Mouse (Mus musculus): ENCODE measurements around the gene Gins2. TPM values are rescaled to one million over a fixed set of nuclear protein-coding genes. Genes with fewer than 3 reads are reported as not detected.

Gins2 gene
- total RNA-seq, 1 experiment from 2014 or later, result 22.9 TPM

DNA sequence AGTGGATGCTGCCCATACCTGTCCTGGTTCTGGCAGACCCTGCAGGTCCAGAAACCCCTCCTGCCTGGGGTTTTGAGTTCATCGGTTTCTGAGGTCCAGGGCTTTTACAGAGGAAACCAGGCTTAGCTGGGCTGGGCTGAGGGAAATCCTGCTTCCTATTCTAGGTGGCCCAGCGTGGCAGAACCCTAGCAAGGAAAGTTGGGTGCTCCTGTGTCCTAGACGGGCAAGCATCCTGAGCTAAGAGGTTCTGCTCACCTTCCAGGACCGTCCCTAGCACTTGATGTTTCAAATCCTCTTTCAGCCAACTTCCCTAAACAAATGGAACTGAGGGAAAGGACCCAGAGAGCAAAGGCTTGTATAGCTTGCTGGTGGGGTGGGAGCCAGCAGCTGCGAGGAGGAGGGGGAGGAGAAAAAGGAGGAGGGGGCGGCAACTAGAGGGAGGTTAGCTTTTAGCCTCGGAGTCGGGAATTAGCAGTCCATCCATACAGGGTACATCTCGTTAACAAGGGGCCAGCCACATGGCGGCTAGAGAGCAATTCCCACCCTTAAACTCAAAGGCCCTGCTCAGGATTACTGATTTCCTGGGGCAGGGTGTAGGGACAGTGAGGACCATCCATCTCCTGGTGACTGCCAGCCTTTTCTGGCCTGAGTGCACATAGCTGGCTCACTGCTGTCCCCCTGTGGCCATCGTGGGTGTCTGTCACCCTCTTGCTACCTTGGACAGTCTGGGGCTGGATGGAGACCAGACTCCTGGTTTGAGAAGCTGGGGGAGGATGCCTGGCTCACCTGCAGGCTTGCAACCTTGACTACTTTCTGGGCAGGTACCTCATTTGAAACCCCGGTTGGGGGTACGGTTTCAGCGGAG, 54.4 kb downstream of the Gins2 start:
- ATAC-seq (replicated peaks; ENCODE audit: low read depth, poor library complexity, severe bottlenecking), result peak; percentile 42

DNA sequence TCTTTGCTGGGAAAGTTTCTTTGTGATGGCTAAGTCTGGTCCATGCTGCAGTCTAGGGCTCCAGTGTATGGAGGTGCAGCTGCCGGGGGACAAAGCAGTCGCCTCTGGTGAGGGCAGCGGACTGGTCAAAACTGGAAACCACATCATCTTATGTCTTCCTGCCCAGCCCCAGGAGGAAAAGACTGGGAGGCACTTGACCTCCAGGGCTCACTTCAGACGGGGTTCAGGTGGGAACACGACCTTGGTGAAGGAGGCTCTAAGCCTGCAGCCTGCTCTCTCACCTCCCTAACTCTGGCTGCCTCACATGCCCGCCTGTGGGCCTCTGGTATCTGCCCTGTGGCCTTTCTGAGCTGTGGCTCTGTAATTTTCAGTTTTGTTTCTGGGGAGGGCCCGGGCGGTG, 55.0 kb downstream of the Gins2 start:
- ATAC-seq (replicated peaks; ENCODE audit: low read depth, poor library complexity, severe bottlenecking), result no peak

DNA sequence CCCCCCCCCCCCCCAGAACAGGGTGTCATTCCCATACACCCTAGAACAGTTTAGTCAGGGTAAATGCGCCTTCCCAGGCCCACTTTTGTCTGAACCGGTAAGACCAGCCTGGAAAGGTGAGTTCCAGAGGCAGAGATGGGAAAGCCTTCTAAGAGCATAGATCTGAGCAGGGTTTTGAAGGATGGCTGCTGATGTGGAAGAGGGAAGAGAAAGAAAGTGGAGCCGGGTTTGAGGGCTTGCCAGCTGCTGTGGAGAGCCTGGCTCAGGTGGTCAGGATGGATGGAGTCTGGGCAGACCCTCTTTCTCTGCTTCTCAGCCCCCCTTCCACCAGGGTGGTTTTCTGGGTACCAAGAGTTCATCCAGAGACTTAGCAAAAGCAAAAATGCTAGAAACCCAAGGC, 55.7 kb downstream of the Gins2 start:
- no peak for ATAC-seq (replicated peaks; ENCODE audit: low read depth, poor library complexity, severe bottlenecking)

DNA sequence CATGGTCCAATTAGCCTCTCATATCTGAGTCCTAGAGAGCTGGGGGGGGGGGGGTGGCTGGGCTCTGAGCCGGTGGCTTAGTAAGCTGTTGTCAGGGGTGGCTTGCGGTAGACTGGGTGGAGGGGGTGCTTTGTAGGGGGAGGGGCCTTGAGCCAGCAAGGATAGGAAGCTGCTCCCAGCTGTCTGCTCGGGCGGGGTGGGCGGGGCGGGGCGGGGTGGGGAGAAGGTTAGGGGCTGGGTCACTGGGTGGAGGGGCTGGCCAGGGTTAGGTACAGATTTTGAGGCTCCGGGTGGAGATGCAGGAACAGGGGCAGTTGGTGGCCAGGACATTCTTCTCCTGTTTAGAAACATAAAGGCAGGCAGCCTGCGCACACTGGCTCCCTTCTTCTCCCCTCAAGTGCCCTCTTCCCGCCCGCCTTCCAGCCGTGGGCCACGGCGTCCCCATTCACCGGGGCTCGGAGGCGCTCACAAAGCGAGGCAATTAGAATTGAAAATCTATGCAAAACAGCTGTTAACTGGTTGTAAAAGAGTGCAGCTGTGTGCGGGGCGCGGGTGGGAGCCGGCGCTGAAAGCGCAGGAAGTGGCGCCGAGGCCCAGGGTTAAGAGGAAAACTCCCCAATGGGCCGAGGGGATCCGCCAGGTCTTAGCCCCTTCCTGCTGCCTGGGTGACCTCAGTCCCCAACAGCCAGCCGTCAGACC, 56.4 kb downstream of the Gins2 start:
- ATAC-seq (replicated peaks; ENCODE audit: low read depth, poor library complexity, severe bottlenecking), result peak; percentile 30

DNA sequence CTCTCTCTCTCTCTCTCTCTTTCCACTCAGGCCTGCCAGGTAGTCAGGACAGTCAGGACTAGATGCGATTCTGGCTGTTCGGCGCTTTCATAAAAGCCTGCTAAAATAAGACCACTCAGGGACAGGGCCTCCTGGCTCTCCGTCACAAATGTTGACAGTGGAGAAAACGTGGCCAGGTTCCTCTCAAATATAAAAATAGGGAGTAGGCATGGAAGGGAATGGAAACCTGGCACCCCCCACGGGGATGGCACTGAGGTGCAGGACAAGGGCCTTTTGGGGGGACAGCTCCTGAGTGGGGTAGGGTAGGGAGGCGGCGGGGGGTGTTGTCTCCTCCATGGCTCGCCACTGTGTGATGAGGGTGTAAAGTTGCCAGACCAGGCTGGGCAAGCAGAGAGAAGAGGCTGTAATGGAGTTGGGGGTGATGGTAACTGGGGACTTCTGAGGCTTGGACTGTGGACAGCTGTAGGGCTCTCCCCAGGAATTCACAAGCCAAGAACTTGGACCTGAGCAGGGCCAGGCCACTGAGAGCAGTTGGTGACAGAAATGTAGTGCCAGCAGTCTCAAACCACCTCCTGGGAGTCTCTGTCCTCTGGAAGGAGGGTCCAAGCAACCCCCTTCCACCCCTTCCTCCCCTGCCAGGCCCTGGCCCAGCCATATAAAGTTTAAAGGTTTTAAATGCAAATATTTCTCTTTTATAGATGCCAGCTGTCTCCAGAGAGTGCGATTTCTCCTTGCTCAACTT, 57.2 kb downstream of the Gins2 start:
- no peak for ATAC-seq (replicated peaks; ENCODE audit: low read depth, poor library complexity, severe bottlenecking)

DNA sequence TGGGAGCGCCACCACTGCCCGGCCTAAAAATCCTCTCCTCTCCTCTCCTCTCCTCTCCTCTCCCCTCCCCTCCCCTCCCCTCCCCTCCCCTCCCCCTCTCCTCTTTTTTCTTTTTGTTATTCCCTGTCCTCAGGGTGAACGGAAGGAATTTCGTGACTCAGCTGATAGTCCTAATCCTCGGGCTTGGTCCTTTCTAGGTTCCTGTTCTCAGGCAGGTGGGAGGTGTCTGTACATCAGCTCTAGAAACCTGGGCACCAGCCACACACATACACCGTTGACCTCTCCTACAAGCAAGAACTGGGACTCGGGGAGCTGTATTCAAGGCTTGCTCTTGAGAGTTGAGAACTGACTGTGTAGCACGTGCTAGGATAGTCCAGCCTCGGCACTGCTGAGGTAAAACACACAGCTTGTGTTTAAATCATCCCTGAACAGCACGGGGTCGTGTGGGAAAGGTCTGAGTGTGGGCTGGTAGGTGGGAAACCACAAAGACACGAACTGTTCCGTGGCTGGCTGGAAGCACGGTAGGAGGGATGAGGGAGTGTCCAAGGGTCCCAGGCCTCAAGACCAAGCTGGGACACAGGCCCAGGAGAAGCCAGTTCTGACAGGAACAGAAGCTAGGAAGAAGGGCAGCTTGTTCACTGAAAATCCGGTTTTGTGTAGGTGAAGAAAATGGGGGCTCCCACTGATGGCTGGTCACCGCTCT, 58.0 kb downstream of the Gins2 start:
- ATAC-seq (replicated peaks; ENCODE audit: low read depth, poor library complexity, severe bottlenecking), result no peak

DNA sequence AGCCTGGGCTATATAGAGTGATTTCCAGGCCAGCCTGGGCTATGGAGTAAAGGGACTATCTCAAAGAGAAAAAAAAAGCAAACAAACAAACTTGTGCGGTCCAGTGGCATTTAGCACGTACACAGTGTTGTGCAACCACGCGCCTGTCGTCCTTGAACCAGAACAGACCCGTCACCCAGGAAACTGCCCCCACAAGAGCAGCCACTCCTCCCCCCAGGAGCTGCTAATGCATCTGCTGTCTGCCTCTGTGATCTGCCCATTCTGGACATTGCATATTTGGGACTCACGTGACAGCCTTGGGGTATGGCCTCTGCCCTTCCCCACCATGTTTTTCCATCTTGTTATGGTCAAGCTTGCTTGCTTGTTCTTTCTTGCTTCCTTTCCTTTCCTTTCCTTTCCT, 59.9 kb downstream of the Gins2 start:
- ATAC-seq (replicated peaks; ENCODE audit: low read depth, poor library complexity, severe bottlenecking), result no peak

Other genes with a start within 250 kb of the Gins2 start
- gene 1190005I06Rik, start 58.3 kb upstream of the Gins2 start, total RNA-seq (2017), result 1.2 TPM in 1 of 2 replicates, not detected in the other
- gene Gm27021, start 78.8 kb upstream of the Gins2 start, total RNA-seq (2017), result not detected in 2 replicates
- gene Cox4i1, start 78.9 kb upstream of the Gins2 start, total RNA-seq (2017), result 392 and 496 TPM in 2 replicates
- 44.9 and 59.9 TPM in 2 replicates for gene Emc8, start 79.3 kb upstream of the Gins2 start, total RNA-seq (2017)
- 97.9 and 117 TPM in 2 replicates for gene Irf8, start 147.1 kb upstream of the Gins2 start, total RNA-seq (2017)

Data from common myeloid progenitor, adult 5-6 weeks (primary cell).